Mouse (Mus musculus) forebrain, embryonic 15.5 days (tissue): Measurements from ENCODE around the gene Ces1a. TPM values are rescaled to one million over a fixed set of nuclear protein-coding genes. Genes with fewer than 3 reads are reported as not detected.

ENCODE experiments used
- ATAC-seq: fragments of 200-750 bp; cut with Nextera tagmentation; replicated peaks from 2 replicates; pipeline ENCODE4 v1.8.0; 2017; ENCODE audit warnings: mild to moderate bottlenecking, moderate TSS enrichment, moderate library complexity
- H3K27ac ChIP-seq: fragments of 300-500 bp; sonication (generic); replicated peaks from 2 replicates; pipeline ENCODE4 v1.5.1; 2015; ENCODE audit warnings: mild to moderate bottlenecking, inconsistent platforms
- H3K27me3 ChIP-seq: fragments of 300-500 bp; sonication (generic); 2 replicates; pipeline ENCODE4 v1.6.1; 2015; ENCODE audit warnings: inconsistent platforms
- H3K36me3 ChIP-seq: fragments of 300-500 bp; sonication (generic); 2 replicates; pipeline ENCODE4 v1.6.1; 2015; ENCODE audit warnings: mild to moderate bottlenecking, inconsistent platforms
- H3K4me1 ChIP-seq: fragments of 300-500 bp; sonication (generic); 2 replicates; pipeline ENCODE4 v1.6.1; 2015; ENCODE audit warnings: inconsistent platforms
- H3K4me2 ChIP-seq: fragments of 300-500 bp; sonication (generic); replicated peaks from 2 replicates; pipeline ENCODE4 v1.6.1; 2015; ENCODE audit warnings: mild to moderate bottlenecking, inconsistent platforms
- H3K4me3 ChIP-seq: fragments of 300-500 bp; sonication (generic); 2 replicates; pipeline ENCODE4 v1.5.1; 2015; ENCODE audit warnings: mild to moderate bottlenecking, inconsistent platforms
- H3K9ac ChIP-seq: fragments of 300-500 bp; sonication (generic); replicated peaks from 2 replicates; pipeline ENCODE4 v1.6.1; 2015; ENCODE audit warnings: mild to moderate bottlenecking, inconsistent platforms
- H3K9me3 ChIP-seq: fragments of 300-500 bp; sonication (generic); 2 replicates; pipeline ENCODE4 v1.6.1; 2016; ENCODE audit warnings: inconsistent platforms
- WGBS: fragments of 180-500 bp; shearing (Covaris S2); methylation state at CpG from one replicate; pipeline ENCODE4 v1.1.7; 2015; ENCODE audit warnings: mixed read lengths; 5-methylcytosine and 5-hydroxymethylcytosine counted together
- polyA plus RNA-seq: library from polyadenylated mRNA; unstranded; fragments of >200 nt; fragmentation: Nextera tagmentation; extraction: Ambion mirVana; gene quantifications from 2 replicates; pipeline ENCODE4 v1.2.1, GENCODE M21; 2015

Ces1a gene
- polyA plus RNA-seq, 1 experiment from 2014 or later, result not detected

GRCm38 (mm10) chr8:92976656-92977055 is 71.3 kb downstream of the Ces1a start:
- Histone ChIP-seq H3K4me3 (no peak overlapping the region), H3K27ac (no peak overlapping the region), H3K4me1 (peaks cover 7% of the 10 kb centered on the region; the same call in 1 of the 2 replicates), H3K9ac (no peak overlapping the region), H3K27me3 (no peaks in the 10 kb centered on the region), H3K4me2 (no peak overlapping the region), H3K9me3 (no peaks in the 10 kb centered on the region), H3K36me3 (no peaks in the 10 kb centered on the region)
- no peak for ATAC-seq
- 91% methylated on average over 5 of the region's 5 CpGs for WGBS

GRCm38 (mm10) chr8:92972949-92973348 is 75.0 kb downstream of the Ces1a start:
- Histone ChIP-seq H3K9me3 (no peaks in the 10 kb centered on the region), H3K4me1 (peaks cover 7% of the 10 kb centered on the region; the same call in 1 of the 2 replicates), H3K4me2 (no peak overlapping the region), H3K9ac (no peak overlapping the region), H3K4me3 (no peak overlapping the region), H3K27me3 (no peaks in the 10 kb centered on the region), H3K27ac (no peak overlapping the region), H3K36me3 (no peaks in the 10 kb centered on the region)
- WGBS, result 45% methylated on average over 5 of the region's 5 CpGs
- peak; percentile 68 for ATAC-seq

Other genes with a start within 250 kb of the Ces1a start
- gene Mmp2, start 220.9 kb downstream of the Ces1a start, polyA plus RNA-seq, result 11.5 and 12.2 TPM in 2 replicates
- 4.0 and 7.7 TPM in 2 replicates for gene Lpcat2, start 192.9 kb downstream of the Ces1a start, polyA plus RNA-seq
- gene Capns2, start 146.8 kb downstream of the Ces1a start, polyA plus RNA-seq, result 0.17 and 0.37 TPM in 2 replicates
- gene Slc6a2, start 88.1 kb downstream of the Ces1a start, polyA plus RNA-seq, result 0.03 TPM in 1 of 2 replicates, not detected in the other
- not detected in 2 replicates for gene Ces1b, start 31.8 kb upstream of the Ces1a start, polyA plus RNA-seq
- gene Ces1c, start 83.1 kb upstream of the Ces1a start, polyA plus RNA-seq, result not detected in 2 replicates
- gene Ces1d, start 149.6 kb upstream of the Ces1a start, polyA plus RNA-seq, result not detected in 2 replicates
- not detected in 2 replicates for gene Ces1e, start 181.4 kb upstream of the Ces1a start, polyA plus RNA-seq
- gene Ces1f, start 231.6 kb upstream of the Ces1a start, polyA plus RNA-seq, result not detected in 2 replicates